Mouse (Mus musculus): ENCODE results near the gene Sppl2a.

DNA sequence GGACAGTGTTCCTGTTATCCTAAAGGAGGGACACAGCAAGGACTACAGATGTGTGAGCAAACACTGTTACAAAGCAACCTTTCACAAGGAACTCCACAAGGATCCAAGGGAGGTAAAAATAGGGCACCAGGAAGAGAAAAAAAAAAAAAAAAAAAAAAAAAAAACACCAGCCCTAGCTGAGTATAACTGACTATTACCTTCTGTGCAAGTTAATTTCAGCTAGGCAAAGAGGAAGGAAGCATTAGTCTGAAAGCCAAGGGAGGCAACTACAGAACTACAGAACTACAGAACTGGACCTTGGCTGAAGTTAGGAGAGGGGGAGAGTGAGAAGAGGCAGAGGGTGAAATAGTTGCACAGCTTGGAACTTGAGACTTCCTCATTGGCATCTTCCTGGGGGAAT lies 886 bp upstream of the Sppl2a start:
- TF ChIP-seq CTCF (IDR thresholded peaks at IDR 0.05; ENCODE audit: low read depth) = no peak
- no peak for TF ChIP-seq EP300 (IDR thresholded peaks at IDR 0.05; ENCODE audit: low read depth)

All from liver, embryonic 14.5 days (tissue).